Mouse (Mus musculus): ENCODE measurements at regions not wholly inside any gene's neighbourhood (a gene's known extent, or its start where the extent isn't known, plus 50 kb on each side); places are given as distances from the start of the nearest gene placed in this dataset.
"Not testable (repeated sequence)": the region's sequence is repeated elsewhere in the genome, so short reads cannot be mapped to it uniquely, and the experiment has no call there.

DNA sequence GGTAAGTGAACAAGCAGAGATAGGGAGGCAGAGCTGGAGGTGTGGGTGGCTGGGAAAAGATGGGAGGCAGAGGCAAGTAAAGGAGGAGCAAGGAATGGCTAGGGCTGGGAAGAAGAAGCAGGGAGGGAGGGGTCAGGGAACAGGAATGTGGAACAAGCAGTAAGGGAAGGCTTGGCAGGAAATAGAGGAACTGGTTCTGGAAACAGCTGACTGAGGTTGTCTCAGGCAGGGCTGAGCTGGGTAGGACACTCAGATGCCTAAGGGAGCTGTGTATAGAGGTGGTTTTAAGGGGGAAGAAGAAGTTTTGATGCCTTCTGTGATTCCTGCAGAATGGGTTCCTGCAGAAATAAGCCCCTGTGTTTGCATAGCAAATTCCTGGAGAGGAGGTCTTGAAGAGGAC lies 92.7 kb downstream of the Nucb2 start:
- in situ Hi-C loops (cut with MboI, MseI), result no loop called here

DNA sequence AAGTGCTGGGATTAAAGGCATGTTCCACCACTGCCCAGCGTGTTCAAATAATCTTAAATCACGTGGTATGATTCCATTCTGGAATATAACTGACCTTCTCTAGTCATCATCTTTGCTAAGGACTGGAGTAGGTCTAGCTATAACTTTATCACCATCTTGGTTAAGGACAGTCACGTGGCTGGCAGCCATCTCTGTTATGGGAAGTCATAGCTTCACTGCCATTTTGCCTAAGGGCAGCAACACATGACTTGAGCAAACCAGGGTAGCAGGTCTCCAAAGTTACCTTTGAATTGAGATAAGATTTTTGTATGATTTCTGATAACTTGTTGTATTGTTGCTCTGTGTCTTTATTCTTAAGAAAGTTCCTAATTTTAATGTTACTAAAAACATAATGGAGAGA lies 96.2 kb downstream of the Nucb2 start:
- in situ Hi-C loops (cut with MboI, MseI), result loop anchor here (5.0 kb wide), 2 partner anchors 143 to 348 kb away; no protein-coding TSS in a partner anchor

DNA sequence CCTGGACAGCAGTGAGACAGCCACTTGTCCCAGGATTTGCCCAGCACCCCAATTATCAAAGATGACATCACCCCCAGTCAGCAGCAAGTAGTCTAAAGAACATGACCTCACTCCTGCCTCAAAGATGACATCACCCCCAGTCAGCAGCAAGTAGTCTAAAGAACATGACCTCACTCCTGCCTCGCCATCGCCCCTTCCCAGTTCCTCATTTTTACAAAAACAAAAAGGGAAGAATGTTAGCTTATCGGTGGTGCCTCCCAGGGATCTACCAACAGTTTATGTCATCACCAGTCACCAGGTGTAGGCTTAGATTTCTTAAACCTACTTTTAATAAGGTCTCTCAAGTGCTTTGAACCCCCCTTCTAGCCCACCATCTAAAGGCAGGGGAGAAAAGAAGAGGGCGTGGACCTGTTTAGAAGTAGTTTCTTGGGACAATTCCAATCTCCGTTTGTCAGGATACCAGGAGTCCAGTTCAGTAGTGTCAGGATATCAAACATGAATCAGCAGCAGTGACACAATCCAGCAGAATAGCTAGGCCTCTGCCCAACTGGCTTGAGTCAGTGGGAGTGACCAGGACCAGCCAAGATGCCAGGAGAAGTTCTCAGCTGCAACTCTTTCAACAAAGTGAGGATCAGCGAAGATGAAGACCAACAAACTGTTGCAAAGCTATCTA lies 99.1 kb downstream of the Nucb2 start:
- in situ Hi-C loops (cut with MboI, MseI), result loop anchor here (5.0 kb wide), 2 partner anchors 146 to 351 kb away; no protein-coding TSS in a partner anchor

DNA sequence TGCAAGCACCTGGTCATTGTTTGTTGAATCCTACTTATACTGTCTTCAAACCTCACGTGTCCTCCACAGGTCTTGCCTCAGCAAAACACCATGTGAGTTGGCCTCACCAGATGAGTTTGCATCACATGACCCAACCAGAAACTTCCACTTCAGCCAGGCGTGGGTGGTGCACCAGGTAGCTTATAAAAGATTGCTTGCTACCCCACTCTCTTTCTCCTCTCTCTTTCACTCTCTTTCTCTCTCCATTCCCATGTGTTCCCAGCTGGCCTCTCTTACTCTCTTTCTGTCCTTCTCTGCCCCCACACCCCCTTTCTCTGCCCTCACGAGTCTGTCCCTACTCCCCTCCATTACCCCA lies 99.6 kb downstream of the Nucb2 start:
- in situ Hi-C loops (cut with MboI, MseI), result loop anchor here (5.0 kb wide), 2 partner anchors 147 to 352 kb away; no protein-coding TSS in a partner anchor

DNA sequence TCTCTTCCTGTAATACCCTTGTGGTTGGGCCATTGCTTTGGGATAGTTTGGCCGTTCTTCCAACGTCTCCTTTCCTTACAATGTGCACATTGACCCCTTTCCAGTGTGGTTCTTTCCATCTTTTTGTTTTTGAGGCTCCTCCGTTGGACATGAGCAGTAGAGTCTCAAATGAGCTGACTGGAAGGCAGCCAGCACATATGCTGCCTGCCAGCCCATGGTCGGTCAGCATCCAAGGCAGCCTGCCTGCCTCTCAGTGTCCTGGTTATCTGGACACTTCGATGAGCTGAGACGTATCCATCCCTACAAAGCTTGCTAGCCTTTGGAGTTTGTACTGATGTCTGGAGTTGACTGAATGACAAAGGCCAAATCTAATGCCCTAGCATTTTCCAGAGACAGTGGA lies 102.1 kb downstream of the Nucb2 start:
- in situ Hi-C loops (cut with MboI, MseI), result loop anchor here (5.0 kb wide), 1 partner anchor 259 kb away; no protein-coding TSS in a partner anchor

DNA sequence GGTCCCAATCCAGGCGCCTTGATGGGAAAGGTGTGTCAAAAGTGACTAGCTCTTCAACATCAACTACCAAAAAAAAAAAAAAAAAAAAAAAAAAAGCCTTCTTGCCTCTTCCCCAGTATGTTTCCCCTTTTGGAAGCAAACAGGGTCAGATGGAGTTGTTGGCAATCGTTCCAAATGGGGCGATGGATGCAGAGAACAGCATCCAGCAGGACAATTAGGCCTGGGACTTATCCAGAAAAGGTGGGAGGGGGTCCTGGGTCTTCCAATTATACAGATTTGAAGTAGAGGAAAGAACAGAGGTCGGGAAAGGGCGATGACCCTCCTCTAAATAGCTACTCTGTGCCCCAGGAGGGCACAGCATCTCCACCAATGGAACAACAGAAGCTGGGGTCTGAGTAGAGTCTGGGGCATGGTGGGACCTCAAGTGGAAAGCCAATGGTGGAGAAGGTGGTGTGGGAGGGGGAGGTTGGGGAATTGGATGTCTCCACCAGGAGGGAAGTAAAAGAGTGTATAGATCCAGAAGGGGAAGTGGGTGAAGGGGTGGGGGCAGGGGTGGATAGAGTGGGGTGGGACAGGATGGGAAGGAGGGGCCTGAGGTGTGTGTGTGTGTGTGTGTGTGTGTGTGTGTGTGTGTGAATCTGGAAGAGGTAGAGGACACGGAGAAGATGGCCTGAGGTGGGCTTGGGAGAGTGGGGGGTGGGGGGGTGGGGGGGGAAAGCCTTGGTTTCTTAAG lies 102.7 kb downstream of the Nucb2 start:
- in situ Hi-C loops (cut with MboI, MseI), result loop anchor here (5.0 kb wide), 1 partner anchor 260 kb away; no protein-coding TSS in a partner anchor

DNA sequence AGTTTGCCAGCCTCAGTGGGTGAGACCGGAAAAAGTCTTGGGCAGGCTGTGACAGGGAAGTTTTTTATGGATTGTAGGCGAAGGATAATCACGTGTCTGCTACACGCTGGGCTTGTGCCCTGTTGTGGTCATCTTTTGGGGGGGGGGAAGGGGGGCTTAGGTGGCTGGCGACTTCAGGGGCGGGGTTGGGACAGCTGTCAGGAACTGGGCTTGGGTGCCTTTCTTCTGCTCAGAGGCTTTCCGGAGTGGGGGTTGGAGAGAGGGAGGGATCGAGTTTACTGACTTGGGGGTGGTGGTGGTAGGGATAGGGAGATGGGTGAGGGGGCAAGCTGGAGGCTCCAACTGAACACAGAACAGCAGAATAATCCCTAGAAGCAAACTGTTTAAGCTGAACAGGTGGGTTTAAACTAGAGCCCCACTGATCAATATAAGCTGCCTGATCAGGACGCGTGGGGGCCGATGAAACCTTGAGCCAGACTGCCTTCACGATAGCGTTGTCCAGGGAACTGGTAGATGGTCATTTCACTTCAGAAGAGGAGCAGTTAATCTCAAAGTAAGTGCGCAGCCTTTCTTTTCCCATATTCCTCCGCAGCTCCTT lies 103.6 kb downstream of the Nucb2 start:
- in situ Hi-C loops (cut with MboI, MseI), result loop anchor here (5.0 kb wide), 1 partner anchor 260 kb away; no protein-coding TSS in a partner anchor

DNA sequence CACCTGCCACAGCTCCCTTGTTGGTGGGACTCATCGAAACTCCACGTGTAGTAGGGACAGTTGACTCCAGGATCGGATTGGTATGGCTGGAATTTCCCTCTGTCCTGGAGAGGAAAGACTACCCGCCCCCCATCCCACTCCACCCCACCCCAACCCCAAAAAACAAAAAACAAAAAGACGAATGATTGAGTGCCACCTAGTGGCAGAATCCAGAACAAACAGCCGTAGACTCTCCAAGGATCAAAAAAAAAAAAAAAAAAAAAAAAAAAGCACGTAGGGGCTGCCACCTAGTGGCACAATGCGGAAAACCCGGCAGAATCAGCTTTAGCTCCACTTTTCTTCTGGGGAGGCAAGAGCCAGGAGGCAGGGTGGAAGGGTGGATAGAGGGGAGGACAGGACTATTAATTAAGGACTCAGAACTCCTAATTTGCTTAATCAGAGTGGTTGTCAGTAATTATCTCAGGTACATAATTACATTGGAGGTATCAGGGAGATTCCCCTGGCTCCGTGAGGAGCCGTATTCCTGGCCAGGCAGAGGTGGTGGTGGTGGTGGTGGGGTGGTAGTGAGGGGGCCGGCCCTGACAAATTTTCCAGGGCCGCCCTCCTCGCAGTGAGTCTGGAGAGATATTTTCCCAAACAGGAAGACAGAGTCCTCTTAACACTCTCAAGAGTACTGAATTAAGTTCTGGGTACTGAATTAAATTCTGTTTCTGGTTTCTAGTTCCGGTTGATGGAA lies 104.3 kb downstream of the Nucb2 start:
- in situ Hi-C loops (cut with MboI, MseI), result loop anchor here (5.0 kb wide), 1 partner anchor 261 kb away; no protein-coding TSS in a partner anchor

DNA sequence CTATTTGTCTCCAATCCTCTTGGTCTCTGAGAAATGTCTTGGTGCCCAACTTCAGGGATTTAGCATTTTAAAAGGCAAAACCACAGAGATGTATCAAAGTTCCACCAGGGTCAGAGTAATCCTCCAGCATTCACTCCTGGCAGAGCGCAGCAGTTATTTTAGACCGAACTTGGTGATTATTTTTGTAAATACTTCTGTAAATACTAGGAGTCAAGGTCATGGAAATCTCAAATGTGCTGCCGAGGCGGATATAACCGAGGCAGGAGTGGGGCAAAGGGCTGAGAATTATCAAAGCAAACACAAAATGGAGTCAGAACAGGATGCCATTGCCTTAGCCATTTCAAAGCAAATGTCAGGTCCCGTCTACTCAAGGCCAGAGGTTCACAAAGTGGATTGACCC lies 105.2 kb downstream of the Nucb2 start:
- in situ Hi-C loops (cut with MboI, MseI), result loop anchor here (5.0 kb wide), 1 partner anchor 262 kb away; no protein-coding TSS in a partner anchor

DNA sequence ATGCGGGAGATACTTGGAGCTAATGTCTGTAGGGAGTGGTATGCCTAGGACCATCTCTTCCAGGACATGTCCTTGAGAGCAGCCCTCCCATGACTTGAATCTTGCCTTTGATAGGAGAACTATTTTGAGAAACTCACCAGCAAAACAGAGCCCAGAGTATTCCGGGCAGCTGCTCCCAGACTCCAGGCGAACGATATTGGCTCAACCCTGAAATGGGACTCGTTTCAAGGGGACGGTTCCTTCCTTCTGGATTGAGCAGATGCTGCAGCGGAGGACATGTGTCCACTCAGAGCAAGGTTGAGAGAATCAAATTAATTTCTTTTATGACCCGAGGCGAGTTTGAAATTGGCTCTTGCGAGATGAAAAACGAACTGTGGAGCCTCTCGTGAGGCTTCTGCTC lies 105.7 kb downstream of the Nucb2 start:
- in situ Hi-C loops (cut with MboI, MseI), result loop anchor here (5.0 kb wide), 1 partner anchor 263 kb away; no protein-coding TSS in a partner anchor

DNA sequence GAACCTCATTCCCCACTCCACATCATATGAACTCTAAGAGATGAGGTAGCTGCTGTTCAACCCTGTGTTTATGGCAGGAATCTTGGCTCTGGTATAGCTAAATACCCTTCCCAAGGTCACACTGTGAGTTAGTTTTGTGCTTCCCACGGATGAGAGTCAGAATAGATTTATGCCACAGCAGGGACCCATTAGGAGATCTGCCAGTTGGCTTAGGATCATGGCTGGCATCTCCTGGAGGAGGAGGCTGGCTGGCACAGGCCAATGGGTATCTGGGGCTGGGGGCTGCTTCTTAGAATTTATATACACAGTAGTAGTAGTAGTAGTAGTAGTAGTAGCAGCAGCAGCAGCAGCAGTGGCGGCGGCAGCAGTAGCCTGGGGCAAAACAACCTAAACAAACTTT lies 111.8 kb downstream of the Nucb2 start:
- in situ Hi-C loops (cut with MboI, MseI), result no loop called here

DNA sequence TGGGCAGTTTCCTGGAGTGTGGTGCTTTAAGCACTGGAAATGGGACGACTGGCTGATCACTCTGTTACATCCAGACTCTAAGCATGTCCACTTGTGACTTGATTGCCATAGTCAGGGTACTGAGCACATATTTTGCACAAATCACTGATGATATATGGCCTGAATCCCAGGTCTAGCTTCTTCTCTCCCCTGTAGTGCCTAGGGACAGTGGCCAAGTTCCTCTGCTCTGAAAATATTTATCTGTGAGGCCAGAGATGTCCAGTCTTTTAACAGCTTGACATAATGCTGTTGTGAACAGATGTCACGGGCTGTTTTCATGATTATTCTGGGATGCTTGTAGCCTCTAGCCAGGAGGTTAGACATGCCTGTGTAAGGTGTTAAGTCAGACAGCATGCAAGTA lies 115.5 kb downstream of the Nucb2 start:
- in situ Hi-C loops (cut with MboI, MseI), result no loop called here

DNA sequence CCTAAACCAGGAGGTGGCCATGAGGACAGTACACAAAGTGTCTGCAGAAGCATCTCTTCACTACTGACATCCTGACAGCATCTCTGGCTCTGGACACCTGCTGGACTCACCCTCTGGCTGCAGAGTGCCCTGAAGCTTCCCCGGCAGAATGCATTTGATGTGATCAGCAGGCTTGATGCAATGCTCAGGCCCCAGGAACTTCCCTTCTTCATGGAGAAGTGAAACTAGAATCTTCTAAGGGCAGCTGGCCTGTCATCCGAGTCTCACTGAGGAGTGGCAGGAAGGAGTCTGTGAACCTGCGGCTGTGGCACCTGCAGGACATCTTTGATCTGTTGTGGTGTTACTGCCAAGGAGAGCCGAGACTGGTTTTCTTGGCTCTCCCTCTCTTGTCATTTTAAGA lies 116.2 kb downstream of the Nucb2 start:
- in situ Hi-C loops (cut with MboI, MseI), result no loop called here

DNA sequence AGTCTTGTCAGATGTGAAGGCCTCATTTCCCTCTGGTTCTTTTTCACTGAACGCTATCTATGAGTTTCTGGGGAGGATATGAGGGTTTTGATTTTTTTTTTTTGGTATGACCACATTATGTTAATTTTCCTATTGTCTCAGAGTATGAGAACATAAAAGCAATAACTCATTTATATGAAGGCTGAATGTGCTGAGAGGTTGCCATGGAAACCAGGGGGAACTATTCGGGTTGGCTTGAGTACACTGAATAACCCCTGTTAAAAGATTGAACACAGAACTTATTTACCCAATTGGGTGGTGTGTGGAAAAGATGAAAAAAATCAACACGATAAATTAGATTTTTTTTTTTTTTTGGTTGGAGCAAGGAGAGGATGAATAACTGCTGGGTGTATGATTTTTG lies 129.0 kb downstream of the Nucb2 start:
- in situ Hi-C loops (cut with MboI, MseI), result no loop called here

DNA sequence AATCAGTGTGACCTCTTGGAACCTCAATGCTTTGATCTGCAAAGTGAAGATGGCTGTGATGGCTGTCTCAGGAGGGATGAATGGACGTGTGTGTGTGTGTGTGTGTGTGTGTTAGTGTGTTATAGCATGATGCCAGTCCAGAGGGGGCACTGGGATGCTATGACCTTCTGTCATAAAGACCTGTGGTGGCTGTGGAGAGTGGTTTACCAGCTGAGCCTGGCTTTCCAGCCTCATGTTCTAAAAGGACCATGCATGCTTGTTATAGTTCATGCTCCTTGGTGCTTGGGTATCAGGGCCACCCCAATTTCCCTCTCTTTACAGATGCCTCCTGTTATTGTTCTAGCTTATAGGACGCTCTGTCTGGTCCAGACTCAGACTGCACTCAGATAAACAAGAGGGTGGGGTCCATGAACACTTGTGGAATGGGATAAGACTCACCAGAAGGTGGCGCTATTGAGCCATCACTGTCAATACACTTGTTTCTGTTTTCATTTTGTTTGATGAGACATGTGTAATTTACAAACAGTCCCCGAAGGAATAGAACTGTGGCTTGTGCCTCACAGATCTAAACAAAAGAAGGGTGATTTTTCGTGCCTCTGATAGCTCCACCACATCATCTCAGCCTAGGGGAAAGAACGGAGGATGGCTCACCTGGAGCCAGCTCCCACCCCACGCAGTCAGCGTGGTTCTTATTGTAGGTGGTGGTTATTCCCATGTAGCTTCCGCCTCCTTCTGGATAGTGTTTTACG lies 140.9 kb downstream of the Nucb2 start:
- in situ Hi-C loops (cut with MboI, MseI), result no loop called here

DNA sequence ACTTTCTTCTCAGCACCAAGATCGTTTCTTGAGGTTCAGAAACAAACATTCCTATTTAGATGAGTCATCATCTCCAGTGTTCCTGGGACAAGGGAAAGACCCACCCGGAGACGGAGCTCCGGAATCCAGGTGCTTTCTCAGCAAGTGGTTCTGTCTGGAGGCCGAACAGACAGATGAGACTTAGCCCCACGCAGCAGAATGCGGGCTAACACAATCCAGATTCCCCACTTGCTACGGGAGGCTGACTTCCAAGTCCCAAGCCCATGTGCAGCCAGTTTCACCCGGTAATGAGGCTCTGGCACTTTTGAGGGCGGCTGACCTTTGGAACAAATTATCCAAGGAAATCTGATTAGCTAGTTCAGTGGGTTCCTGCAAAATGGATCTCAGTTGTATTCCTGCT lies 150.3 kb downstream of the Nucb2 start:
- in situ Hi-C loops (cut with MboI, MseI), result no loop called here

DNA sequence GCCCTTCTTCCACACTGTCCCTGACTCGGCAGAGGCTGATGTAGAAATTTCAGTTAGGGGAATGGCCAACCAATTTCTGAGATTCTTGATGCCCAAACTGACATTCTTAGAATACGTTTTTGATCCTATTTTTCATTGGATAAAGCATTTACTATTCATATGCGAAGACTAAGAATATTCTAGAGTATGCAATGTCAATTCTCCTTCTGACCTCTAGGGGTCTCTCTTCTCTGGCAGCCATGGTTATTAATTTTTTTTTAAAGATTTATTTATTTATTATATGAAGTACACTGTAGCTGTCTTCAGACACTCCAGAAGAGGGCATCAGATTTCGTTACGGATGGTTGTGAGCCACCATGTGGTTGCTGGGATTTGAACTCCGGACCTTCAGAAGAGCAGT lies 152.9 kb downstream of the Nucb2 start:
- in situ Hi-C loops (cut with MboI, MseI), result not testable (repeated sequence)

DNA sequence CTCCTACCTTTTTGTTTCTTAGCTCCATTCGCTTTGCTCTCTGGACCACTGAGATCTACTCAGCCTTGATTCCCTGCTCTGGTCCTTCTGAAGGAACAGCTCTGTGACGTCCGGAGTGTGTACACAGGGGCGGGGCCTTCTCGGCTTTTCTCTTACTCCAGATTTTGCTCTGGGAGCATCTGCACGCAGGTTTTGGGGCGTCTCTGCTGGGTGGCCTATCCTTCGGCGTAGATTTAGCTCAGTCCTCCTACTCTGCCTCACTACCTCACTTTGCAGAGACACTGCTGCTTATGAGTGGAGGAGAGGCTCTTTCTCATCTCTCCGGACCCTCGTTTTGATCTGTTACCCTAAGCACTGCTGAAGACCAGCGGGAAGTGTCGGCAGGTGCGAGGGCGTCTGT lies 161.4 kb downstream of the Nucb2 start:
- in situ Hi-C loops (cut with MboI, MseI), result no loop called here

DNA sequence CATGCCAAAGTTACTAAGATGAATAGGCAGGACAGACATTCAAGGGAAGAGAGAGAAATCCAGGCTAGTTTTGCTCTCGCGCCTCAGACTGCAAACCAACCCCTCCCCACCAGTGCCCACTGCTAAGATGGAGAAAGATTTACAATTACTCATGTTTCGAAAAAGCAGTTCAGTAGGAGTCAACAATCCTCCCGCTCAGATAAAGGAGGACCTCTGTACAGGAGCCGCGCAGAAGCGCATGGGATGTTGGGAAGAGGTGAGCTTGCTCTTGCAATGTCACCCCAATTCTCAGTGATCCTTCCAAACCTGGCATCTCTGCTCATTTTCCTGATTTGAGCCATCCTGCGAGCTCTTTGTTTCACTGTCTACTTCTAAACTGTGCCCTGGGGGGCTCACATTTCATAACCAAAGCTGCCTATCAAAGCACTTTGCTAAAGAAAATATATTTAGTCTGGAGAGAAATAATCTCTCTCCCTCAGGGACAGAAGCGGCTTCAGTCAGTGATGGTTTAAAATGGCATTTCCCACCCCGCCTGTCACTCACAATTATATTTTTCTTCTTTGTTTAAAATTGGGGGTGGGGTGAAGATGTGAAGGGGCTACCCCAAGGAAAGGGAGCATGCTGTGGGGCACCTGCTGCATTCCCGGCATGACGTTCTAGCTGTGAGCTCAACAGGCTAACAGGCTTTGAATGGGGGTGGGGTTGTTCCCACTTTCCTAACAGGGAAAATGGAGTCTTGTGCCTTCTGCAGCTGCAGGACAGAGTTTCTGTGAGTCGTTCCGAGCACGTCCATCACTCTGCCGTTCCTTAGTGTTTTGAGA lies 170.2 kb downstream of the Nucb2 start:
- in situ Hi-C loops (cut with MboI, MseI), result no loop called here

DNA sequence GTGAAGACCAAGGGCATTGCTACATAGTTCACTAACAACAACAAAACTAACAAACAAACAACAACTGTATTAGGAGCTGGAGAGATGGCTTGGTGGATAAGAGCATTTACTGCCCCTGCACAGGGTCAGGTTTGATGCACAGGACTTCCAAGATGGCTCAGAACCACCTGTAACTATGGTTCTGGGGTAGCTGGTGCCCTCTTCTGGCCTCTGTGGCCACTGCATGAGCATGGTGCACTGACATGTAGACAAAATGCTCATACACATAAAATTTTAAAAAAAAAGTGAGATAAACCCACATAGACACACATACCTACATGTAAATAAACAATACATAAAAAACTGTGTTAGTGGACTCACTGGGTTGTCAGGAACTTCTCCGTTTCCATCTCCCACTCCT lies 172.5 kb downstream of the Nucb2 start:
- in situ Hi-C loops (cut with MboI, MseI), result no loop called here
